ENCODE assay signal across 26 mouse cellular contexts in genomic region chr3:79068976-79069375, GRCm38 (mm10).
"Had no signal": no experiment of that assay in that cellular context is flagged by ENCODE, and none has a peak within 500 bp of the region (broad histone marks: within the 10 kb centered on the region; RNA-seq: fewer than 3 reads in every experiment).

No protein-coding gene starts in this region.

- H3K4me1 ChIP-seq: hindbrain, embryonic 13.5 days; hindbrain, embryonic 15.5 days; limb, embryonic 13.5 days; limb, embryonic 15.5 days had no signal

- H3K27me3 ChIP-seq: heart, embryonic 13.5 days; heart, embryonic 15.5 days; hindbrain, embryonic 13.5 days; hindbrain, embryonic 15.5 days; kidney, embryonic 15.5 days; limb, embryonic 13.5 days; limb, embryonic 15.5 days; liver, embryonic 12.5 days had no signal

- H3K4me3 ChIP-seq: gastrocnemius, adult 2 months; heart, embryonic 13.5 days; heart, embryonic 15.5 days; hindbrain, embryonic 13.5 days; hindbrain, embryonic 15.5 days; kidney, embryonic 15.5 days; limb, embryonic 13.5 days; limb, embryonic 15.5 days; liver, embryonic 12.5 days had no signal

- H3K9ac ChIP-seq: heart, embryonic 13.5 days; heart, embryonic 15.5 days; hindbrain, embryonic 13.5 days; hindbrain, embryonic 15.5 days; kidney, embryonic 15.5 days; limb, embryonic 13.5 days; limb, embryonic 15.5 days; liver, embryonic 12.5 days had no signal

- DNase-seq: gastrocnemius, adult 2 months; gastrocnemius, postnatal 10 days; gastrocnemius, postnatal 25 days; heart, adult 18-20 months; heart, postnatal 14 days; heart, postnatal 36 days; kidney, adult 11 months; kidney, adult 2 months; kidney, adult 9 months; kidney, postnatal 14 days; kidney, postnatal 36 days; layer of hippocampus, adult 9-11 months; layer of hippocampus, postnatal 36 days; left cerebral cortex, postnatal 4 days had no signal

- H3K9me3 ChIP-seq: heart, embryonic 13.5 days; heart, embryonic 15.5 days; hindbrain, embryonic 13.5 days; hindbrain, embryonic 15.5 days; kidney, embryonic 15.5 days; limb, embryonic 13.5 days; limb, embryonic 15.5 days; liver, embryonic 12.5 days had no signal

- H3K27ac ChIP-seq: gastrocnemius, adult 2 months; heart, embryonic 13.5 days; heart, embryonic 15.5 days; hindbrain, embryonic 13.5 days; hindbrain, embryonic 15.5 days; hindbrain, postnatal 0 days; kidney, embryonic 15.5 days; kidney, postnatal 0 days; limb, embryonic 13.5 days; limb, embryonic 15.5 days; liver, embryonic 12.5 days had no signal

- ATAC-seq: intestine, embryonic 16.5 days; liver, embryonic 12.5 days had no signal

- H3K4me2 ChIP-seq: heart, embryonic 11.5 days; heart, embryonic 13.5 days; heart, embryonic 15.5 days; hindbrain, embryonic 13.5 days; hindbrain, embryonic 15.5 days; kidney, embryonic 15.5 days; limb, embryonic 13.5 days; limb, embryonic 15.5 days; liver, embryonic 12.5 days had no signal
